Mouse (Mus musculus) adrenal gland, postnatal 25 days (tissue): ENCODE data around the gene Focad. TPM values are rescaled to one million over a fixed set of nuclear protein-coding genes. Genes with fewer than 3 reads are reported as not detected.

Source experiments
- DNase-seq: peaks from one replicate; pipeline ENCODE4 v3.0.0; 2021; ENCODE audit warnings: mixed read lengths
- total RNA-seq: library from RNA; stranded (reverse); gene quantifications from 2 replicates; pipeline ENCODE4 v1.2.3, GENCODE M21; 2021

Gene Focad
- total RNA-seq, 1 experiment from 2014 or later = 27.1 TPM

GRCm38 (mm10) chr4:88155490-88156160 is 61.2 kb downstream of the Focad start:
- no peak for DNase-seq

GRCm38 (mm10) chr4:88156961-88157360 is 62.5 kb downstream of the Focad start:
- DNase-seq = no peak

GRCm38 (mm10) chr4:88157644-88158043 is 63.2 kb downstream of the Focad start:
- DNase-seq = no peak

- DNase-seq = no peak
Observed at GRCm38 (mm10) chr4:88159256-88159655, 64.8 kb downstream of the Focad start.

- no peak for DNase-seq
Observed at GRCm38 (mm10) chr4:88159700-88160099, 65.3 kb downstream of the Focad start.

GRCm38 (mm10) chr4:88163511-88164247 is 69.2 kb downstream of the Focad start:
- DNase-seq = no peak

- no peak for DNase-seq
Observed at GRCm38 (mm10) chr4:88167008-88167862, 72.8 kb downstream of the Focad start.

- no peak for DNase-seq
Observed at GRCm38 (mm10) chr4:88175058-88175974, 80.9 kb downstream of the Focad start.

- no peak for DNase-seq
Observed at GRCm38 (mm10) chr4:88179296-88179695, 84.9 kb downstream of the Focad start.

- DNase-seq = no peak
Observed at GRCm38 (mm10) chr4:88184293-88184692, 89.9 kb downstream of the Focad start.

GRCm38 (mm10) chr4:88185872-88186426 is 91.5 kb downstream of the Focad start:
- DNase-seq = no peak

- DNase-seq = no peak
Observed at GRCm38 (mm10) chr4:88187649-88188048, 93.2 kb downstream of the Focad start.

GRCm38 (mm10) chr4:88189495-88189894 is 95.1 kb downstream of the Focad start:
- DNase-seq = no peak

- no peak for DNase-seq
Observed at GRCm38 (mm10) chr4:88194256-88194655, 99.8 kb downstream of the Focad start.

GRCm38 (mm10) chr4:88195898-88196495 is 101.6 kb downstream of the Focad start:
- DNase-seq = no peak

GRCm38 (mm10) chr4:88196500-88196912 is 102.1 kb downstream of the Focad start:
- no peak for DNase-seq

- no peak for DNase-seq
Observed at GRCm38 (mm10) chr4:88197244-88197643, 102.8 kb downstream of the Focad start.

GRCm38 (mm10) chr4:88199186-88199585 is 104.8 kb downstream of the Focad start:
- DNase-seq = no peak

GRCm38 (mm10) chr4:88201047-88201446 is 106.6 kb downstream of the Focad start:
- DNase-seq = no peak

- DNase-seq = no peak
Observed at GRCm38 (mm10) chr4:88208676-88209075, 114.2 kb downstream of the Focad start.

GRCm38 (mm10) chr4:88209351-88209814 is 115.0 kb downstream of the Focad start:
- DNase-seq = peak; percentile 13
